Mouse (Mus musculus): ENCODE measurements around the gene Paqr4.
"Not testable (repeated sequence)": the region's sequence is repeated elsewhere in the genome, so short reads cannot be mapped to it uniquely, and the experiment has no call there.

Gene Paqr4

GRCm38 (mm10) chr17:23740598-23741021 lies at the start of gene Paqr4:
TSS of gene Paqr4 (minus strand) at chr17:23740867.
- no peak for DNase-seq (ENCODE audit: low spot score)

GRCm38 (mm10) chr17:23789749-23790268 lies 49.1 kb upstream of the Paqr4 start:
- DNase-seq (ENCODE audit: low spot score), result no peak

- no peak for DNase-seq (ENCODE audit: low spot score)
Measured at GRCm38 (mm10) chr17:23788973-23789372, 48.3 kb upstream of the Paqr4 start.

GRCm38 (mm10) chr17:23786510-23786931 lies 45.9 kb upstream of the Paqr4 start:
- peak; percentile 69 for DNase-seq (ENCODE audit: low spot score)

DNA sequence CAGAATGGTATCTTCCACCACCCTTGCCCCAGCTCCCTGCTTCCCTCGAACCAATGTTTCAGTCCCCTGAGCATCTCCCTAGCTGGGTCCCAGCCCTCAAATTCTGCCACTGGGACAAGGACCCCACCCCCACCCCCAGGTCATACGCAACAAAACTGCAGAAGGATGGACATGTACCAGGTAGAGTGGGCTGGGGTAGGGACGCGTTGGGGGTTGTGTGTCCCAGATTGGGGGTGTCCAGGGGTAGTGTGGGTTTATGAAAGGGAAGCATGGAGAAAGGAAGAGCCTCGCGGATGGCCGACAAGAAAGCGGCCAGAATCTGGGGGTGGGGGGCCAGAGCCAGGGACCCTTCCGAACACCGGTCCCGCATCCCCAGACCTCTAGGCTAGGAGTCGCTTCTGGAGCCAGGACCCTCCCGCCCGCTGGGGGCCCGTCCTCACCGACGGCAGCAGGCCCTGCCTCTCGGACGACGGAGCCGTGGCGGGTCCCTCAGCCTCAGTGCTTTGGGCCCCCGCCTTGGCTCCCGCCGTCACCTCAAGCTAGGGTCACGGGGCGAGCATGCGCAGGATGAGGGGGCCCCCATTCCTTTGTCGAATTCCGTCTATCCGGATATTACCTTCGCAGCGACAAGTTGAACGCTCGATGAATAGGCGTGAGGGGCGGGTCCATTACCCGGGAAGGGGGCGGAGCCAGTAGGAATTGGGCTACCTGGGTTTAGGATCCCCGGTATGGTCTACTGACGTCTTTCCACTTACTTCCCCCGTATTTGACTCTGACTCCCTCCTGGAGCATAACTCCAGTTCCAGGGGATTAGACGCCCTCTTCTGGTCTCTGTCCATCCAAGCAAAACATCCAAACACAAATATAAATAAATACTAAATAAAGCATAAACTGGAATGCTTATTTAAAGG lies 45.1 kb upstream of the Paqr4 start, which contains the start of gene Flywch2:
Gene Flywch2 (minus strand): TSS at position 521 of the 911 bp plus-strand sequence.
- peak; percentile 83 for DNase-seq (ENCODE audit: low spot score)

- no peak for DNase-seq (ENCODE audit: low spot score)
Measured at GRCm38 (mm10) chr17:23783352-23783751, 42.7 kb upstream of the Paqr4 start.

DNA sequence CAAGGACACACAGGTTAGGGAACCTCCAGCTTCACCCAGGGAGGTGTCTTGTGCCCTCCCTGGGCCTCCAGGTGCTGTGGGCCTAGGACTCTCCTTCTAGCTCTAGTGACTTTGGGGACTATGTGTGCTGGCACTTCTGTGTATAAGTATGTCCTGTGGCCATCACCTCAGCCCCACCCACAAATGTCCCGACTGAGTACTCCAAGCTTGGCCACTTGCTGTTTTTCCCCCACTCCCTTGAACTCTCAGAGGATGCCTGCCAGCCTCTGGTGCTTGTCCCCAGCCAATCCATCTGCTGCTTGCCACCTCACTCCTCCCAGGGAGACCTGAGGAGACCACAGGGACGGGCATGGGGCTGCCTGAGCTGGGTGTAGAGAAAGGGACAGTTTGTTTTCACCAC lies 37.8 kb upstream of the Paqr4 start:
- DNase-seq (ENCODE audit: low spot score), result no peak

DNA sequence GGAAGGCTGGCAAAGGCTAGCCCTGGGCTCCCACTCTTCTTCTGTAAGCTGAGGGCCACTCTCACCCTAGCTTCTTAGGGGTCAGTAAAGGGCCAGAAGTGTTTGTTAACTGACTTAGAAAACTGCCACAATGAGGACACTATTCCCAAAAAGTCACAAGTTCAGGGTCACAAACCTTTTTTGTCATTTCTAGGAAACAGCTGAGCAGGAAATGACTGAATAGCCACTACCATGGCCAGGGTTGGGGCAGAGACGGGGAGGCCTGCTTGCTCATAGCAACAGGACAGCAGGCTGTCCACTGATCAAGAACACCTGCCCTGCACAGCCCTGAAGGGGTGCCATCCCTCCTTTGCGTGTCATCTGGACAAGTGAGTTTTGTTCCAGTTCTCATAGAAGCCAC lies 36.5 kb upstream of the Paqr4 start:
- no peak for DNase-seq (ENCODE audit: low spot score)

DNA sequence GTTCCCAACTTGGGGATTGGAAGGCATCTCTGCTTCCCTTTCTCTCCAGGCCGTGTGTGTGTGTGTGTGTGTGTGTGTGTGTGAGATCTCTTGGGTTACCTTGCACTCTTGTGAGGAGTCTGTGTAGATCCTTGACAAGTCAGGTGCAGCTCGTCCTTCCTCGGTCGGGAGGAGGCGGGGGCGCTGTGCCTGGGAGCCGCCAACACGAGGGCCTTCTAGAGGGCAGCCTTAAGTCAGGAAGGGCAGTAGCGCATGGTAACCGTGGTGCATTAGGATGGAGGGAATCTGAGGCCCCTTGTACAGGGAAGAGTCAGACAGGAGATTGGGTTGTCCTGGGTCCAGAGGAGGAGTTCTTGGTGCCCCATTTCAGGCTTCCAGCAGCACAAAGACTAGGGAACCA lies 35.5 kb upstream of the Paqr4 start:
- DNase-seq (ENCODE audit: low spot score), result no peak

DNA sequence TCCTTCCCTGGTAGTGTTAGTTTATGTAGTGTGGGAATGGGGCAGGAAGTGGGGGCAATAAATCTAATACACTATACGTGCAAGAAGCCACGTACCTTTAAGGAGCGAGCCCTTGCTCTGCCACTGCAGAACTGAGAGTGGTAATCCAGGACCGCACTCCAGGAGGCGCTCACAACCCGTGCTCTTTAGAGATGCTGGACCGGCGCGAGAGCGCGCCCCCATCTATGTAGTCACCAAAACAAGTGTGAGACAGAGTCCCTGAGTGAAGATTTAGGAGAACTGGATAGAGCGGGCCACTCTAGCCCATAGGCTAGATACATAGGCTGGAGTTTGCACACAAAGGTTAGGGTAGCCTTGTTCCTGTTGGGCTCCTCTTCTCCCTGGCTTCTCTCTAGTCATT lies 33.4 kb upstream of the Paqr4 start:
- peak; percentile 91 for DNase-seq (ENCODE audit: low spot score)

DNA sequence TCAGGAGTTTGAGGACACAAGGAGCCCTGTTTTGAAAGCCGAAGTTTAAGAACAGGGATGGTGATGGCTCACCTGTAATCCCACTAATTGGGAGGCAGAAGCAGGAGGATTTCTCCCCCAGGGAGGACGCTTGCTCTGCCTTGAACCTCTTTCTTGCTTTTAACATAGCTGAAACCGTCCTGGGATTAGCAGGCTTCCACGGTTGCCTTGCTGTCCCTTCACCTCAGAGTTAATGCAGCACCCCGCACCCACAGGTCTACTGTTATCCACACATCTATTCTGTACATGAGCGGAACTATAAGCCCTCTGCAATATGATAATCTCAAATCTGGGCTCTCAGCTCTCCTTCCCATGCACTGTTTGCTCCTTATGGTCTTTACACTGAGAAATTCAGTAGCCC lies 33.0 kb upstream of the Paqr4 start:
- DNase-seq (ENCODE audit: low spot score), result no peak

DNA sequence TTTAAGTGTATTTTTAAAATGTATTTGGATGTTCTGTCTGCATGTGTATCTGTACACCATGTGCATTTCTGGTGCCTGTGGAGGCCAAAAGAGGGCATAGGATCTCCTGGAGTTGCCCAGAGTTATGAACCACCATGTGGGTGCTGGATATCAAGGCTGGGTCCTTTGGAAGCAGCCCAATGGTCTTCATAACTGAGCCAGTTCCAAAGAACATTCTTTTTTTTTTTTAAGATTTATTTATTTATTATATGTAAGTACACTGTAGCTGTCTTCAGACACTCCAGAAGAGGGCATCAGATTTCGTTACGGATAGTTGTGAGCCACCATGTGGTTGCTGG lies 31.5 kb upstream of the Paqr4 start:
- DNase-seq (ENCODE audit: low spot score), result not testable (repeated sequence)

DNA sequence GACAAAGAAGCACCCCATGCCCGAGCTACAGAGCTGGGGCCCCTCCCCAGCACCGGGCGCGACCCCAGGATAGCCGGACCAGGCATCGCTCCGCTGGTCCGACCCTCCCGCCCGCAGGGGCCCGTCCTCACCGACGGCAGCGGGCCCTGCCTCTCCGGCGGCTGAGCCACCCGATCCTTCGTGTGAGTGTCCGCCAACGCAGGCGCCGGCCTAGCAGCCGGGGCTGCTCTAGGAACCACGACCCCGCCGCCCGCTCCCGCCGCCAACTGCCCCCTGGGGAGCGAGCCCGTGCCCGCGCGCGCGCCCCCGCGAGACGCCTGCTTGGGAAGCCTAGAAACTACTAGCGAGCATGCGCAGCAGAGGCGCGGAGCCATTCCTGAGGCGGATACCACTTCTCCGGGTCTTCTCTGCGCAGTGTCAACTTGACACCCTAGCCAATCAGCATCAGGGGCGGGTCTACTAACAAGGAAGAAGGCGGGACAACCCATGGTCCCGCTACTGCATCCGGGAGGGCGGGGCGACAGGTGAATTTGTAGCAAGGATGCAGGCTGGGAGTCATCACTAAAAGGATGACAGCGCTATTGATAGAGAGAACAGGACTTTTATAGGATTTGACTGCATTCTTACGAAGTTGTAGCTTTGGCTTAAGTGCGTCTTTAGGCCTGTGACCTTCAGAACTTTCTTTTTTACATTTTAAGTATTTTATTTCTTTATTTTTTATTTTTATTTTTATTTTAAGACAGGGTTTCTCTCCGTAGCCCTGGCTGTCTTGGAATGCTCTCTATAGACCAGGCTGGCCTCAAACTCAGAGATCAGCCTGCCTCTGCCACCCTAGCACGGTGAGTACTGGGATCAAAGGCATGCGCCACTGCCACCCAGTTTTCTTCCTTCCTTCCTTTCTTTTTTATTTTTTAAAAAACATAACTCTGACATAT lies 30.9 kb upstream of the Paqr4 start, which contains the start of gene Flywch1:
Gene Flywch1 (minus strand): TSS at position 319 of the 935 bp plus-strand sequence.
- peak; percentile 98 for DNase-seq (ENCODE audit: low spot score)

- DNase-seq (ENCODE audit: low spot score), result peak; percentile 68
Measured at GRCm38 (mm10) chr17:23770896-23771283, 30.2 kb upstream of the Paqr4 start.

DNA sequence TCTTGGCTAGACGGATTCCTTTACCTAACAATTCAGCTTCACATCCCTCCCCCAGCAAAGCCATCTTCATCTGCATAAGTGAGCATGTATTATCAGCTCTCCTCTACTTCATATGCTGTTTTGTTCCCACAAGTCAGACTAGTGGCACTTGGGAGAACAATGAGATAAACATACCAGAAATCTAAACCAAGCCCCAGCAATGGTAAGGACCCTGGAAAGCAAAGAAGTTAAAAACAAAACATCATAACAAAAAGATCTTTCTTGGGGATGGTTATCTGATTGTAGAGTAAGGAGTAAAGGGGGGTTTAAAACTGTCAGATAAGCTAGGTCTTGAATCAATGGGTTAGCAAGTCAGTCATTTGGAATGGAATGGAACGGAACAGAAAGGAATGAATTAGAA lies 29.8 kb upstream of the Paqr4 start:
- no peak for DNase-seq (ENCODE audit: low spot score)

DNA sequence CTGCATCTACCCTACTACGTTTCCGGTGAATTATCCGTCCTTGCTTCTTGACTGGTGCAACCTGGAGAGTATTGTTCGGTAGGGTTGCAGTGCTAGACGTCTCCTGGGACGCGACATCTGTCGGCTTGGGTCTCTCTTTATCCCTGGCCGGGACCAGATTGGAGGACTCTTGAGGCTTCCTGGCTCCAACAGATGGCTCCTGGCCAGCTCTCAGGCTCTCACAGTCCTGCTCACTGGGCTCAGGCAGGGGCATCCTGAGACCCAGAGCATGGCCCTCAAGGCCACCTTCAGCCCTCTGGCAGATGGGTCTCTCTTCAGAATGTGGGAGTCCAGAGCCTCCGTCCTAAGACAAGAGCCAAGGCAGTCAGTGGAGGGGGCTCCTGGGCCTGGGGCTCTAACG lies 22.3 kb upstream of the Paqr4 start:
- no peak for DNase-seq (ENCODE audit: low spot score)

GRCm38 (mm10) chr17:23761155-23761554 lies 20.5 kb upstream of the Paqr4 start:
- no peak for DNase-seq (ENCODE audit: low spot score)

GRCm38 (mm10) chr17:23760231-23760630 lies 19.6 kb upstream of the Paqr4 start:
- DNase-seq (ENCODE audit: low spot score), result no peak

GRCm38 (mm10) chr17:23758801-23759200 lies 18.1 kb upstream of the Paqr4 start:
- no peak for DNase-seq (ENCODE audit: low spot score)

- no peak for DNase-seq (ENCODE audit: low spot score)
Measured at GRCm38 (mm10) chr17:23757581-23757980, 16.9 kb upstream of the Paqr4 start.

GRCm38 (mm10) chr17:23755689-23756088 lies 15.0 kb upstream of the Paqr4 start:
- DNase-seq (ENCODE audit: low spot score), result no peak

DNA sequence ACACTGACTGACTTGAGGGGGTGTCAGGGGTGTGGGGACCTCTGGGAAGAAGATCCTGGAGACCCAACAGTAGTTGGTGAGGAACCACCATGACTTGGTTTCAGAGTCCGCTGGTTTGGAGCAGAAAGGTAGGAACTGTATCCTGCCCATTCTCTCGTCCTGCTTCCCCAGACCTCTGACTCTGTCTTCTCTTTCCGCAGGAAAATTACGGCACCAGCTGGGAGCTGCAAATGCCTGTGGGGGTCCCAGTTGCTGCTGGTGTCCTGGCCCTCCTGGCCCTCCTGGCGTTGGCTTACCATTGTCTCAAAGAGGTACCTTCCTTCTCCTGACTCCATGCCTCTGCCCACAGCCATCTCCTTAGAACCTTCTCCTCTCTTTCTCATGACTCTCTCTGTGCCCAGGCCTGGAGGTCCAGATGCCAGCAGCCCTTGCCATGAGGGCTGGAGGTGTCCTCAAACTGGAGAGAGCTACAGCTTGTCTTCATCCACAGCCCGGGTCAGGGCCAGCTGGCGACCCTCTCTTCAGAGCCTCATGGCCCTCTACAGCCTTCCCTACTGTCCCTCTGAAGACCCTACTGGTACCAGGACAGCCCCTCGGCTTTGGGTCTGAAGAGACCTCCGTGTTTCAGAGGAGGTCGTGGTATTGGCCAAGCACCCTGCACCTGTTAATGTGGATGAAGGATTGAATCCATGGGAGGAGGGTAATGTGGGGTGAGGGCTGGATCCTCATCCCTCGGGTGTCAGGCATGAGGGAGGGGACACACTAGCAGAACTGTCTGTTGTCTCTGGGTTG lies 8.9 kb upstream of the Paqr4 start:
- DNase-seq (ENCODE audit: low spot score), result no peak
